Mouse (Mus musculus) left cerebral cortex, adult 2 months (tissue): ENCODE data around the gene Tspo. TPM values are rescaled to one million over a fixed set of nuclear protein-coding genes. Genes with fewer than 3 reads are reported as not detected.
A peak's percentile ranks its signal among the peaks of the same experiment; 100 is the strongest.

ENCODE experiments used
- DNase-seq, 2 experiments: peaks; one replicate each; pipeline ENCODE4 v3.0.0; 2021 to 2022; ENCODE audit warnings: low spot score in 2 of 2, mixed read lengths in 1 of 2; ENCODE audit errors: extremely low spot score in 1 of 2
- H3K27ac ChIP-seq: fragments of 200-600 bp; 2 replicates; pipeline ENCODE4 v1.8.1; 2022
- H3K4me3 ChIP-seq: fragments of 200-600 bp; 2 replicates; pipeline ENCODE4 v1.8.1; 2022
- CTCF ChIP-seq: fragments of 200-600 bp; IDR thresholded peaks from 2 replicates; pipeline ENCODE4 v1.8.1; 2022; ENCODE audit warnings: antibody characterized with exemption, mild to moderate bottlenecking, moderate library complexity
- intact Hi-C: fragments of 180-260 bp; cut with DNase I; formaldehyde crosslinking; loops from one replicate; pipeline ENCODE4 v1.15.1; 2025
- long read RNA-seq, 2 experiments: library from polyadenylated mRNA; stranded (forward); transcript quantifications; one replicate each; pipeline ENCODE4 v2.0.0; 2021; ENCODE audit warnings: borderline mapping rate in 2 of 2
- total RNA-seq, 2 experiments: library from RNA; stranded (reverse); gene quantifications; 2 replicates each; pipeline ENCODE4 v1.2.3; 2021

The Tspo gene
- total RNA-seq: 1 to 10 TPM; 5.6 to 7.9 TPM
- long read RNA-seq, experiment 1, transcript Tspo-201 (4 exons, 837 nt): major isoform, 5 of 6 reads
- long read RNA-seq, experiment 1, partial matches to known transcripts: 0 of 6 reads
- long read RNA-seq, experiment 1, other reads (novel, unspliced or antisense): 1 of 6 reads
- long read RNA-seq, experiment 2: 0 reads

GRCm38 (mm10) chr15:83563327-83563856 is at the start of gene Tspo, which contains the start of gene Mcat:
TSS of gene Tspo (plus strand) at chr15:83563592.
TSS of gene Mcat (minus strand) at chr15:83563787.
- Histone ChIP-seq H3K4me3 (peak within 1 kb of the TSS; percentile 23), H3K27ac (peak within 1 kb of the TSS; percentile 42; the same call in 1 of the 2 replicates)
- no peak for DNase-seq
- no peak for TF ChIP-seq CTCF
- intact Hi-C loops: no loop called here

DNA sequence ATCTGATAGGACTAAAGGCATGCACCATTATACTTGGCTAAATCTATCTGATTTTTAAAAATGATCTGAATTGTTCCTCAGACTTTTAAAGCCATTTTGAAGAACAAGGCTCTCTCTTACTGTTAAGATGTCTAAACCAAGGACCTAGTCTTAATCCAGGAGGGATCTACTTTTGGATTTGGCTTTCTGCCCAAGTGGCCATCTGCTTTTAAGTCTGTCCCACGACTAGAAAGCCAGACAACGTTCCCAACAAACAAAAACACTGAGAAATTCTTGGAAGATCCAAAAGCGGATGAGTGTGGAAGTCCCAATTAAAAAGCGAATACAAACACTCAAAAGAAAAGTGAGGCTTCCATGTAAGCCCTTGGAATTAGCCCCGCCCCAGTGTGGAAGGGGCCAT is 48.4 kb upstream of the Tspo start:
- no peak for TF ChIP-seq CTCF
- Histone ChIP-seq H3K27ac (no peak overlapping the region), H3K4me3 (no peak overlapping the region)
- intact Hi-C loops: loop anchor here (5.0 to 10.0 kb wide), 3 partner anchors 133 to 710 kb away; no protein-coding TSS in a partner anchor
- DNase-seq: no peak

GRCm38 (mm10) chr15:83518215-83519048 is 45.0 kb upstream of the Tspo start:
- no peak overlapping the region for H3K4me3 ChIP-seq
- peak; percentile 38 to 45 for DNase-seq
- no peak overlapping the region for H3K27ac ChIP-seq
- intact Hi-C loops: loop anchor here (1.0 to 10.0 kb wide), 4 partner anchors 136 to 714 kb away; no protein-coding TSS in a partner anchor
- TF ChIP-seq CTCF: peak; percentile 83

GRCm38 (mm10) chr15:83520861-83521382 is 42.5 kb upstream of the Tspo start:
- TF ChIP-seq CTCF: no peak
- Histone ChIP-seq H3K27ac (no peak overlapping the region), H3K4me3 (no peak overlapping the region)
- no peak for DNase-seq
- intact Hi-C loops: no loop called here

DNA sequence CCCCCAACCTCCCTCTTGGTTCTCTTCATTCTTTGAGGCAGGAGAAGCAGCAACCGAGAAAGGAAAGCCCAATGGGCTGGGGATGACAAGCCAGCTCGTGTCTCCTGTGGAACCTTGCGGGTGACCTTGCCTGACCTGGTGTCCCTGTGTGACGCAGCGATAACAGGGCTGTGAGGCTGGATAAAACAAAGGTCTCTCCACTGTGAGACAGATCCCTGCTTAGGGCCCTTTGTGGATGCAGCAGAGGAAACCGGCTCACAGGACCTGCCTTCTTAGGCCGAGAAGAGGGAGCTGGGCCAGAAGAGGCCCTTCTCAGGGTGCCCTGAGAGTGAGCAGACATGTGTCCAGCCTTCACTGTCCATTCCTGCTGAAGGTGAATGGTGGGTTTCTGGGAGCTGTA is 40.2 kb upstream of the Tspo start:
- no peak overlapping the region for H3K27ac ChIP-seq
- no peak overlapping the region for H3K4me3 ChIP-seq
- TF ChIP-seq CTCF: no peak
- intact Hi-C loops: no loop called here
- no peak for DNase-seq

- DNase-seq: no peak
- Histone ChIP-seq H3K4me3 (no peak overlapping the region), H3K27ac (no peak overlapping the region)
- TF ChIP-seq CTCF: no peak
- intact Hi-C loops: no loop called here
Measured at GRCm38 (mm10) chr15:83523638-83524332, 39.6 kb upstream of the Tspo start.

- Histone ChIP-seq H3K4me3 (no peak overlapping the region), H3K27ac (no peak overlapping the region)
- no peak for DNase-seq
- intact Hi-C loops: no loop called here
- no peak for TF ChIP-seq CTCF
Measured at GRCm38 (mm10) chr15:83524333-83524729, 39.1 kb upstream of the Tspo start.

DNA sequence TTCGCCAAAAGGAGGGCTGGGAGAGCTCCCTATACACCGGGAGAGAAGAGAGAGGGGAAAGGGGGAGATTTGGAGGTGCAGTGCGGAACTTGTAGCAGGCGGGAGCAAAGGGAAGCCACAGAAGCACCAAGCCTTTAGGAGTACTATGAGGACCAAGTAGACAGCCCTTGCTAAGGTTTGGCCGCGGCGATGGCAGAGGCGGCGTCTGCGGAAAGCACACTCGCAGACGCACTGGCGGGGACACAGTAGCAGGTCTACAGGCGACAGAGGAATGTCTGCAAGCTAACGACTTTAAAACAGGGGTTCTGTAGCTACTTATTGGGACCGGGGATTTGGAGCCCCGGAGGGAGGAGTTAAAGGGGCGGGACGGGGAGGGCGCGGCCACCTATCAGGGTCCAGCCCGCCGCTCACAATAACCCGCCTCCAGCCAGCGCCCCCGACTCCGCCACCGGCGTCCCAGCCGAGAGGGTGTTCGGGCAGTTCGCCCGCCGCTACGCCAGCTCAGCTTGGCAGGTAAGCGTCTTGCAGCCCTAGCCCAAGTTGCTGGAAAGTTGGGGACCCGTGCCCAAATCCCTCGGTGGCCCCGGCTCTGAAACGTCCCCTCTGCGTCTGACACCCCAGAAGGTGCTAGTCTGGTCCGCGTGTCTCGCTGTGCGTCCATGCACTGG is 36.8 kb upstream of the Tspo start, which contains the start of gene Bik:
Bik (plus strand) TSS at position 439 of the 668 bp plus-strand sequence.
- TF ChIP-seq CTCF: no peak
- DNase-seq: no peak
- peak within 1 kb of the TSS; percentile 50 for H3K4me3 ChIP-seq
- intact Hi-C loops: no loop called here
- no peak within 1 kb of the TSS for H3K27ac ChIP-seq

GRCm38 (mm10) chr15:83527092-83527437 is 36.3 kb upstream of the Tspo start:
- no peak for TF ChIP-seq CTCF
- Histone ChIP-seq H3K4me3 (peak overlapping the region; percentile 50), H3K27ac (no peak overlapping the region)
- intact Hi-C loops: no loop called here
- no peak for DNase-seq

DNA sequence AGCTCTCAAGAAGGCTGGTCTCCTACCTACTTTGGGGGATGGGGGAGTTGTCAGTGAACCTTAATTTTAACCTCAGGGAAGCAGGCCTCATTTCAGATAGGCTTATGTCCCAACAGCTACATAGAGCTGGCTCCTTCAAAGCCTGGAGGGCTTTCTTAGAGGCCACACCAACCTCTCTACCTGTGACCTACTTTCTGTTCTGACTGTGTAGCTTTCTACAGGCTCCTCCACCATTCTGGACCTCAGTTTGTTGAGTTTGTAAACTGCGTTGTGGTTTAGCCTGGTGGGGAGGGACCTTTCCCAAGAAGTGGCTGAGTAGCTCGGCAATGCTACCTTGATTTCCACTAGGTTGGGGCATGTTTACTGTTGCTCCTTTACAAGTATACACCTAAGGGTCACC is 35.6 kb upstream of the Tspo start:
- TF ChIP-seq CTCF: no peak
- no peak overlapping the region for H3K4me3 ChIP-seq
- no peak overlapping the region for H3K27ac ChIP-seq
- DNase-seq: no peak
- intact Hi-C loops: no loop called here

DNA sequence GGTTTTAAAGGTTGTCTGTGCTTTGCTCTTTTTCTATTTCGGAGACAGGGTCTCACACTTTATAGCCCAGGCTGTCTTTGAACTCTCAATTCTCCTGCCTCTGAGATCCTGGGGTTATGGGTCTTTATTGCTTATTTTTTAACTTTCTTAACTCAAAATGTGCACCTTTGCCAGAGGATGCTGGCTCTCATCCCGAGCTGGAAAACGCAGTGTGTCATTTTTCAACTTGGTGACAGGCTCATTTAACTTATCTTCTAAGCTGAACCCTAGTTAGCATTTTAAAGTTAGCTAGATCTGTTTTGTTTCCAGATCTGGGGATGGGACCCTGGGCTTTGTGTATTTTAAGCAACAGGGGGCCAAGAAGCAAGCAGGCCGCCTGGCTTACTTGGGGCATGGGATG is 34.5 kb upstream of the Tspo start:
- no peak for DNase-seq
- Histone ChIP-seq H3K27ac (no peak overlapping the region), H3K4me3 (no peak overlapping the region)
- intact Hi-C loops: no loop called here
- TF ChIP-seq CTCF: no peak
